Mouse (Mus musculus): Measurements from ENCODE around the gene Kcnq2. TPM values are rescaled to one million over a fixed set of nuclear protein-coding genes. Genes with fewer than 3 reads are reported as not detected.

Gene Kcnq2
- total and polyA plus RNA-seq, 3 experiments: 0.19 to 0.57 TPM; not detected in 1

GRCm38 (mm10) chr2:181101626-181102025 is 33.5 kb downstream of the Kcnq2 start:
- DNase-seq (ENCODE audit: low read depth, low spot score): no peak
- Histone ChIP-seq H3K4me1 (ENCODE audit: control insufficient read depth in 1 of 2, insufficient read depth in 2 of 2, low read length in 2 of 2) (no peaks in the 10 kb centered on the region), H3K4me3 (ENCODE audit: control insufficient read depth in 1 of 2, insufficient read depth in 1 of 2, low read depth in 2 of 2, low read length in 2 of 2) (no peak overlapping the region), H3K9ac (ENCODE audit: control insufficient read depth, low read depth, low read length, poor library complexity, severe bottlenecking) (no peak overlapping the region), H3K79me2 (ENCODE audit: control insufficient read depth, insufficient read depth, low read length, poor library complexity) (no peaks in the 10 kb centered on the region), H3K27me3 (ENCODE audit: control insufficient read depth in 1 of 2, insufficient read depth in 2 of 2, low read length in 2 of 2) (peaks cover 4 to 18% of the 10 kb centered on the region in 2 experiments), H3K27ac (ENCODE audit: control insufficient read depth, low read depth, low read length) (no peak overlapping the region), H3K36me3 (ENCODE audit: control insufficient read depth in 1 of 2, insufficient read depth in 2 of 2, low read length in 2 of 2) (no peaks in the 10 kb centered on the region), H3K9me3 (replicated peaks; ENCODE audit: insufficient read depth, low read length) (no peaks in the 10 kb centered on the region)
- TF ChIP-seq CHD1 (IDR thresholded peaks at IDR 0.05; ENCODE audit: low read depth, low read length): no peak

GRCm38 (mm10) chr2:181100087-181100486 is 35.0 kb downstream of the Kcnq2 start:
- TF ChIP-seq EP300 (IDR thresholded peaks at IDR 0.05; ENCODE audit: low read depth in 1 of 2, low read length in 2 of 2) (no peak), TAL1 (IDR thresholded peaks at IDR 0.05; ENCODE audit: low read length) (no peak), CHD1 (IDR thresholded peaks at IDR 0.05; ENCODE audit: low read depth, low read length) (no peak), RAD21 (IDR thresholded peaks at IDR 0.05; ENCODE audit: low read depth, low read length) (no peak), SIN3A (IDR thresholded peaks at IDR 0.05; ENCODE audit: low read length) (no peak), UBTF (IDR thresholded peaks at IDR 0.05; ENCODE audit: borderline replicate concordance, insufficient read depth, low read depth, low read length) (no peak), MAZ (IDR thresholded peaks at IDR 0.05; ENCODE audit: low read depth, low read length) (no peak), JUND (IDR thresholded peaks at IDR 0.05; ENCODE audit: low read depth, low read length) (no peak), USF1 (IDR thresholded peaks at IDR 0.05; ENCODE audit: low read depth, low read length) (no peak), ELF1 (IDR thresholded peaks at IDR 0.05; ENCODE audit: low read depth, low read length) (no peak), MYB (IDR thresholded peaks at IDR 0.05; ENCODE audit: low read depth, low read length) (no peak), GABPA (IDR thresholded peaks at IDR 0.05; ENCODE audit: low read depth, low read length) (no peak), ZC3H11A (IDR thresholded peaks at IDR 0.05; ENCODE audit: low read depth, low read length) (no peak), ETS1 (IDR thresholded peaks at IDR 0.05; ENCODE audit: low read depth, low read length) (no peak), ZMIZ1 (IDR thresholded peaks at IDR 0.05; ENCODE audit: low read depth, low read length) (no peak), MYC (IDR thresholded peaks at IDR 0.05; ENCODE audit: low read depth, low read length) (no peak)
- peaks cover 4 to 18% of the 10 kb centered on the region in 2 experiments; a peak in 3 of 4 replicates for H3K27me3 ChIP-seq (ENCODE audit: control insufficient read depth in 1 of 2, insufficient read depth in 2 of 2, low read length in 2 of 2)
- H3K4me3 ChIP-seq (ENCODE audit: control insufficient read depth in 1 of 2, insufficient read depth in 1 of 2, low read depth in 2 of 2, low read length in 2 of 2): no peak overlapping the region
- H3K79me2 ChIP-seq (ENCODE audit: control insufficient read depth, insufficient read depth, low read length, poor library complexity): no peaks in the 10 kb centered on the region
- no peak overlapping the region for H3K27ac ChIP-seq (ENCODE audit: control insufficient read depth, low read depth, low read length)
- no peaks in the 10 kb centered on the region for H3K36me3 ChIP-seq (ENCODE audit: control insufficient read depth in 1 of 2, insufficient read depth in 2 of 2, low read length in 2 of 2)
- H3K4me1 ChIP-seq (ENCODE audit: control insufficient read depth in 1 of 2, insufficient read depth in 2 of 2, low read length in 2 of 2): no peaks in the 10 kb centered on the region
- DNase-seq (ENCODE audit: low read depth, low spot score): no peak
- H3K9ac ChIP-seq (ENCODE audit: control insufficient read depth, low read depth, low read length, poor library complexity, severe bottlenecking): no peak overlapping the region
- no peaks in the 10 kb centered on the region for H3K9me3 ChIP-seq (replicated peaks; ENCODE audit: insufficient read depth, low read length)
